Mouse (Mus musculus): ENCODE measurements at regions not wholly inside any gene's neighbourhood (a gene's known extent, or its start where the extent isn't known, plus 50 kb on each side); places are given as distances from the start of the nearest gene placed in this dataset.

DNA sequence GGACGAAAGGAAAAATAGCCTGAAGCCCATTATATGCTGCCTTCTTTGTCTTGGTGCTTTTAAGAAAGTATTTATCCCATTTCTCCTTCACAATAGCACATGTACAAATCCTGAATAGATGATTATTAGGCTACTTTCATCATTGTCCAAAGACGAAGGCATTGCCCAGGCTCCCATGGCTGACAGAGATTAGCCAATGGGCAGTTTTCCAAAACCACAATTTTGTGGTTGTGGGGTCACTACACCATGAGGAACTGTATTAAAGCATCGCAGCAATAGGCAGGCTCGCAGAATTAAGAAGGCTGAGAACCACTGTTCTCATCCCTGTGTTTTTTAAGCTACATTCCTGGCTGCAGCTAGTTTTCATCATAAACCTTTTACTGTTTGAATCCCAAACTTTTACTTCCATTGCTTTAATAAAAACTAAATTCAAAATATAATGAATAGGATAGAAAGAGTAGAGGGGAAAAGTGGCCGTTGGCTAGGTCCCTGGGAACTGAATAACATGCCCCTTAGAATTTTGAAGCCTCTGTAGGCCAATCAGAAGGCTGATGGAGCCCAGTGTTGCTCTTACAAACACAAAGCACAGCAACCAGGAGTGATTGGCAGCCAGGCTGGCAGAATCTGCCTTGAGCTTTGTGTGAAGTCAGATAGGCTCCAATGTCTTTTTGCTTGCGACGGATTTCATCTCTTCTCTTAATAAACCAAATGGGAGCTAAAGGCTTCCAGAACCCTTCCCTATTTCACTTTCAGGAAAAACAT is 199.7 kb downstream of the Galc start:
- DNase-seq: no peak
- no peak for TF ChIP-seq POLR2A (IDR thresholded peaks at IDR 0.05; ENCODE audit: control insufficient read depth, extremely low read depth, insufficient read depth, low read length, poor library complexity)
- TF ChIP-seq CTCF (IDR thresholded peaks at IDR 0.05; ENCODE audit: borderline replicate concordance, control insufficient read depth, extremely low read depth, insufficient read depth, low read length, poor library complexity): no peak
- WGBS: 76% methylated on average over 7 of the region's 7 CpGs
- H3K27me3 ChIP-seq (ENCODE audit: control insufficient read depth, insufficient read depth, low read length): no peaks in the 10 kb centered on the region
- no peak overlapping the region for H3K27ac ChIP-seq (ENCODE audit: control insufficient read depth, insufficient read depth, low read length)
- H3K4me3 ChIP-seq (ENCODE audit: control insufficient read depth, insufficient read depth, low read length): no peak overlapping the region
- no peaks in the 10 kb centered on the region for H3K4me1 ChIP-seq (replicated peaks; ENCODE audit: control insufficient read depth, insufficient read depth, low read length)
- H3K36me3 ChIP-seq (ENCODE audit: control insufficient read depth, insufficient read depth, low read length): no peaks in the 10 kb centered on the region

DNA sequence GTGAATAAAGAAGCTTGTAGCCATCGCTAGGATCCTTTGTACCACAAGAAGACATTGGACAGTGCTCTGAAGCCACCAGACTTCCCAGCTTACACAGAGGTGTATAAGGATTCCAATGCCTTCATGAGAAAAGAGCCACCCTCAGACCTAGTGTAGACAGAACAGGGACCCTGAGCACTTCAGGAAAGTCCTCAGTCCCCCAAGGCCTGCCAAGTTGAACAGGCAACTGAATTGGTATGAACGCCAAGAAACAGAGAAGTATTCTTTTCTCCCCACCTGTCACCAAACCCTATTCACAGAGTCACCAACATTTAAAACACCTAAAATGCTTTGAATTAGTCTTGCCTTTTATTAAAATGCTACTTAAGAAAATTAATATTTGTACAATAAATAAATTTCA is 200.3 kb downstream of the Galc start:
- Histone ChIP-seq H3K27me3 (ENCODE audit: control insufficient read depth, insufficient read depth, low read length) (no peaks in the 10 kb centered on the region), H3K27ac (ENCODE audit: control insufficient read depth, insufficient read depth, low read length) (no peak overlapping the region), H3K4me1 (replicated peaks; ENCODE audit: control insufficient read depth, insufficient read depth, low read length) (no peaks in the 10 kb centered on the region), H3K36me3 (ENCODE audit: control insufficient read depth, insufficient read depth, low read length) (no peaks in the 10 kb centered on the region), H3K4me3 (ENCODE audit: control insufficient read depth, insufficient read depth, low read length) (no peak overlapping the region)
- no peak for TF ChIP-seq POLR2A (IDR thresholded peaks at IDR 0.05; ENCODE audit: control insufficient read depth, extremely low read depth, insufficient read depth, low read length, poor library complexity)
- TF ChIP-seq CTCF (IDR thresholded peaks at IDR 0.05; ENCODE audit: borderline replicate concordance, control insufficient read depth, extremely low read depth, insufficient read depth, low read length, poor library complexity): no peak
- 89% methylated on average over 2 of the region's 2 CpGs for WGBS
- DNase-seq: no peak

DNA sequence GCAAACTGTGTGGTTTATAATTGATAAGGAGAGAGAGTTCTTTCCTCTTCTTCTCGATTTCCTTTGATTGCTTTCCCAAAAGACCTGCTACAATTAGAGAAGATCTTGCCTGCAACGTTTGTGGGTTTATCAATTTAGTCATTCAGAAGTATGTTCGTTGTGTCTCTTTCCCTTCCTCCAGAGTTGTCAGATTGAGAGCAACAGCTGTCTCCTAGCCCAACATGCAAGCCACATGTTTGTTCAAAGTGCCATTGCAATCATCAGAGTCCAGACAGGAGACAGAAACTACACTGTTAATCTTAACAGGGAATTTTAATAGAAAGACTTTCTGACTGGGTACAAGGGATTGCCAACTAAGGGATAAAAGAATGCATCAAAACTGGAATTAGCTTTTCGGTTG is 208.3 kb downstream of the Galc start:
- Histone ChIP-seq H3K4me1 (replicated peaks; ENCODE audit: control insufficient read depth, insufficient read depth, low read length) (no peaks in the 10 kb centered on the region), H3K27me3 (ENCODE audit: control insufficient read depth, insufficient read depth, low read length) (no peaks in the 10 kb centered on the region), H3K27ac (ENCODE audit: control insufficient read depth, insufficient read depth, low read length) (no peak overlapping the region), H3K4me3 (ENCODE audit: control insufficient read depth, insufficient read depth, low read length) (no peak overlapping the region), H3K36me3 (ENCODE audit: control insufficient read depth, insufficient read depth, low read length) (no peaks in the 10 kb centered on the region)
- no peak for DNase-seq
- TF ChIP-seq CTCF (IDR thresholded peaks at IDR 0.05; ENCODE audit: borderline replicate concordance, control insufficient read depth, extremely low read depth, insufficient read depth, low read length, poor library complexity) (no peak), POLR2A (IDR thresholded peaks at IDR 0.05; ENCODE audit: control insufficient read depth, extremely low read depth, insufficient read depth, low read length, poor library complexity) (no peak)
- 83% methylated on average over 4 of the region's 4 CpGs for WGBS

- TF ChIP-seq POLR2A (IDR thresholded peaks at IDR 0.05; ENCODE audit: control insufficient read depth, extremely low read depth, insufficient read depth, low read length, poor library complexity) (no peak), CTCF (IDR thresholded peaks at IDR 0.05; ENCODE audit: borderline replicate concordance, control insufficient read depth, extremely low read depth, insufficient read depth, low read length, poor library complexity) (no peak)
- 39% methylated on average over 1 of the region's 1 CpGs for whole genome bisulfite sequencing
- no peaks in the 10 kb centered on the region for H3K4me1 ChIP-seq (replicated peaks; ENCODE audit: control insufficient read depth, insufficient read depth, low read length)
- no peak for DNase-seq
- H3K27ac ChIP-seq (ENCODE audit: control insufficient read depth, insufficient read depth, low read length): no peak overlapping the region
- no peak overlapping the region for H3K4me3 ChIP-seq (ENCODE audit: control insufficient read depth, insufficient read depth, low read length)
- no peaks in the 10 kb centered on the region for H3K36me3 ChIP-seq (ENCODE audit: control insufficient read depth, insufficient read depth, low read length)
- H3K27me3 ChIP-seq (ENCODE audit: control insufficient read depth, insufficient read depth, low read length): no peaks in the 10 kb centered on the region
These were observed 208.8 kb downstream of the Galc start for GRCm38 (mm10) chr12:98050500-98050899.

GRCm38 (mm10) chr12:98050057-98050456 is 209.2 kb downstream of the Galc start:
- Histone ChIP-seq H3K36me3 (ENCODE audit: control insufficient read depth, insufficient read depth, low read length) (no peaks in the 10 kb centered on the region), H3K4me3 (ENCODE audit: control insufficient read depth, insufficient read depth, low read length) (no peak overlapping the region), H3K4me1 (replicated peaks; ENCODE audit: control insufficient read depth, insufficient read depth, low read length) (no peaks in the 10 kb centered on the region), H3K27me3 (ENCODE audit: control insufficient read depth, insufficient read depth, low read length) (no peaks in the 10 kb centered on the region), H3K27ac (ENCODE audit: control insufficient read depth, insufficient read depth, low read length) (no peak overlapping the region)
- TF ChIP-seq POLR2A (IDR thresholded peaks at IDR 0.05; ENCODE audit: control insufficient read depth, extremely low read depth, insufficient read depth, low read length, poor library complexity) (no peak), CTCF (IDR thresholded peaks at IDR 0.05; ENCODE audit: borderline replicate concordance, control insufficient read depth, extremely low read depth, insufficient read depth, low read length, poor library complexity) (no peak)
- 60% methylated on average over 5 of the region's 5 CpGs for WGBS
- no peak for DNase-seq

DNA sequence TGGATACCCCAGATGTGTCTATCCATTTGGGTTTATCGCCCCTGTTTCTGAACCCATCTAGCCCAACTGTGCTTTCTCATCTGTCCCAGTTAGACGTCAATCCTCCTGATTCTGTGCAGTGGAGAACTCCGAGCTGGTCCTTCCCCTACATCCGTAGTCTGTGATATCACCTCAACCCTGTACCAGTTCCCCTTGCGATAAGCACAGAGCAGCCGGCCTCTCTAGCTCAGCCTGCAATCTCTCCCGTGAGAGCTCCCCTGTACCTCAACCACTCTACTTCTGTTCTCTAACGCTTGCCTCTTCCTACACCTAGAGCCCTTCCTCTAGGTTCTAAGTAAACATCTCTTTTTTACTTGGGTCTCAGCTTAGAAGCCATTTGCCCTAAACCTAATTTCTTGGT is 211.5 kb downstream of the Galc start:
- no peak for DNase-seq
- H3K36me3 ChIP-seq (ENCODE audit: control insufficient read depth, insufficient read depth, low read length): no peaks in the 10 kb centered on the region
- H3K4me3 ChIP-seq (ENCODE audit: control insufficient read depth, insufficient read depth, low read length): no peak overlapping the region
- 91% methylated on average over 8 of the region's 8 CpGs for WGBS
- H3K4me1 ChIP-seq (replicated peaks; ENCODE audit: control insufficient read depth, insufficient read depth, low read length): no peaks in the 10 kb centered on the region
- H3K27ac ChIP-seq (ENCODE audit: control insufficient read depth, insufficient read depth, low read length): no peak overlapping the region
- H3K27me3 ChIP-seq (ENCODE audit: control insufficient read depth, insufficient read depth, low read length): no peaks in the 10 kb centered on the region
- TF ChIP-seq CTCF (IDR thresholded peaks at IDR 0.05; ENCODE audit: borderline replicate concordance, control insufficient read depth, extremely low read depth, insufficient read depth, low read length, poor library complexity) (no peak), POLR2A (IDR thresholded peaks at IDR 0.05; ENCODE audit: control insufficient read depth, extremely low read depth, insufficient read depth, low read length, poor library complexity) (no peak)

Measured in thymus, adult 2 months (tissue).